Mouse (Mus musculus): ENCODE measurements at regions not wholly inside any gene's neighbourhood (a gene's known extent, or its start where the extent isn't known, plus 50 kb on each side); places are given as distances from the start of the nearest gene placed in this dataset.

DNA sequence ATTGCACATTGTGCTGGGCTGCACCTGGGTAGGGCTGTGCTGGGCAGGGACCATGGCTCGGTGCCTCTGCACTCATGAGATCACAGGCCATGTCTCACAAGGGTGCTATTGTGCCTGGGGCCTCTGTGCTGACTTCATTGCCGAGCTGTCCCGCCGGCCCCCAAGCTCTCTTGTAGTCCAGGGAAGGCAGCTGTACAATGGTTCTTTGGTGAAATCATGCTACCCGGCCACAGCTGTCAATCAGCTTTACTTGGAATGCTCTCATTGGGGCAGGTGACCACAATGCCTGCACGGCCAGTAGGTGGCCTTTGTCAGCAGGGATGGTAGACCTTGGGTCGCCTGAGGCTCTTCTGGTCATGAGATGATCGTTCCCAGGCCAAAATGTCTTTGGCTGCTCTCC, 184.1 kb downstream of the 1500009L16Rik start:
- peak; percentile 17 to 21 for DNase-seq

DNA sequence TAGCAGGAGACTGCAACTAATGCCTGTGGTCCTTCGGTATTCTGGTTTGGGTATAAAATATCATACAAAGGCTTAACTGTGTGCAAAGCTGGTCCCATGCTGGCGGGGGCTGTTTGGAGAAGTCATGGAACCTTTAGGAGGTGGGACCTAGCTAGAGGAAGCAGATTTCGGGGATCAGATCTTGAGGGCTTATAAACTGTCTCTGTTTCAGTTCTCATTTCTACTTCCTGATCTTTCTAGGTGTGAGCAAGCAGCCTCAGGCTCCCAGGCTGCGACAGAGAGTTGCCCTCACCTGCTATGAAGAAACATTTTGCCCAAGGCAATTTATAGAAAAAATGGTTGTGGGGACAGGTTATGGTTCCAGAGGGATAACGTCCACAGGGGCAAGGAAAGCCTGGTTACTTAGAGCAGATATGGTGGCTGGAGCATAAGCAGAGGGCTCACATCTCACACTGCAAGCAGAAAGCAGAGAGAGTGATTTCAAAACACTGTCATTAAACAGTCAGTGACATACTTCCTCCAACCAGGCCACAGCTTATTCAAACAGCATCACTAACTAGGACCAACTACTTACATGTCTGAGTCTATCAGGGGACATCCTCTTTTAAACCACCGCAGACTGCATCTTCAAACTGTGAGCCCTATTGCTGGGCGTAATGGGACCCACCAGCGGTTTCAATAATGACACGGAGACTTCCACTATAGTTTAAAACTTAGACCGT, 188.1 kb downstream of the 1500009L16Rik start:
- DNase-seq = no peak

DNA sequence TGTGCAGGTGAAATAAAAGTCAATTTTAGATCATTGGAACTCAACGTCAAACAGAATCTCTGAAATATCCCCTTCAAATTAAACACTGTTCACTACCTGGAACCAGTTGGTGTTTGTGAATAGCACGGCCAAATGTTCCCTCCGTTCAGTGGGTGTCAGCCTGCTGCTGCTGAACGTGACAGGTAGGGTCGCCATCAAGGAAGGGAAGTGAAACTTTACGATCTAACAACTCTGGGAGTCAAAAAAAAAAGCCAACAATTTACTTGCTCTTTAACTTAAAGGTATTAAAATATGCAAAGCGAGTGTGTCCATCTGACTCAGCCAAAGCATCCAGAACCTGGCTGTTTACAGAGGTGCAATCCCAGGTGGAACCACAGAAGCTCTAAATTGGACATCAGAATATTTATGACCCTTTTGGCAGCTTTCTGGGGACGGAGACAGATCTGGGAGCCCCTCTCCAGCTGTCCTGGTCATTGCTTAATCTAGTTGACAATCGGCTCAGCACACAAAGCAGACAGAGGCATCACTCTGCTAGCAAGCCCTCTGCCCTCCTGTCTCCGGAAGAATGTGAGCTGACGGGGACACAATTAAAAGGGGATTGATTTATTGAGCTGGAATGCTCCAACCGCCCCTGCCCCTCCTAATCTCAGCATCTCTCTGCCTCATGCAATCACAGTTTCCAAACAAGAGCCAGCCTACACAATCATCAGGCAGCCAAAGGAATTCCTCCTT, 191.9 kb downstream of the 1500009L16Rik start:
- no peak for DNase-seq

DNA sequence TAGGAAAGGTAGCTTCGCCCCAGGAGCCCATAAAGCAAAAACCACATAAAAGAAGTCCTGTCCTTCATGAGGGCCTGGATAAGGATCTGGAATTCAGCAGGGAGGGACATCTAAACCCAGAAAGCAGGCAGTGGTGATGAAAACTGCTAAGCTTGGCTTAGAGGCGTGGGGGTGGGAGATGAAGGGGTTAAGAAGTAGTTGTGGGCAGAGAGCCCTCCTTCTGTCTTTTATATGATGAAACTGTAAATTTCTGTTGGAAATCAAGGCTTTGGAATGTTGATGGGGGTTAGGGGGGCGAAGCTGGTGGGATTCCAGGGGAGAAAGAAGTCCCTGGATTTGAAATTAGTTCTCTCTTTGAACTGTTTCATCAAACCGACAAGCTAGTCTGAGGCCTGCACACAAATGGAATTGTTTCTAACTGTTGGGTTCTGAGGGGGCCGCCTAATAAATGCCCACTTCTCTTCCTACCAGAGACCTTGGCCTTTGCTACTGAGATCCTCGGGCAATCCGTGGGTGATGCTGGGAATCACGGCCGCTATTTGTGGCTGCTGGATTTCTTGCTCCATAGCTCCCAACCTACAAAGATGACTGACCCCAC, 192.6 kb downstream of the 1500009L16Rik start:
- DNase-seq = no peak

DNA sequence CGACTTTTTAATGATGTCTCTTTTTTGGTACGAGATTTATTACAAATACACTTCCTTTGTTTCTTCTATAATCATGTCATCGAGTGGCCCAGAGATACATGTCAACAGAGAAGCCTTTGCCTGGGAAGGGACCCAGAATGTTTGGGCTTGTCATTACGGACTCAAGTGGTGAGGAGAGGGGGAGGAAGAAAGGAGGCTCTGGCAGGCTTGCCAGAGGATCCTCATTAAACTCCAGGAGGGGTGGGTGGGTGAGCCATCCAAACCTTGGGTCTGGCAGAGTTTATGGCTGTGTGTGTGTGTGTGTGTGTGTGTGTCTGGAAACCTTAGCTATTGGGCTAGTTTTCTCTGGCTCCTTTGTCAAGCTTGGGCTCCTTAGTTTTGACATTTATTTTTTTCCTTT, 204.3 kb downstream of the 1500009L16Rik start:
- peak in 1 of 2 experiments; percentile 2 for DNase-seq

DNA sequence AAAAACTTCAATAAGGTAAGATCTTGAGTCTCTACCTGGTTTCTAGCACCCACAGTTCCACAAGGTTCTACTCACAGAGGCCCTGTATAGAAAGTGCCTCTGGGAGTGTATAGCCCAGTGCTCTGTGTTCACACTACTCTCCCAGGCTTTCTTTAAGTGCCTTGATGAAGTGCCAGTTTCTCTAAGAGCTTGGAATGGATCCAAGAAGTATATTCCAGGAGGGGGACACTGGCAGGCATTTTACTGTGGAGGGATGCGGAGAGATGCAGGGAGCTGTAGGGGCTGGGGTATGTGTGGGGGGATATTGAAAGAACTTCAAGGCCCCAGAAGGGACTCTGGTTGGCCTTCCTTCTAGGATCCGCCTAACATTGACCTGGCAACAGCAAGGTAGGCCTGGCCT, 204.9 kb downstream of the 1500009L16Rik start:
- DNase-seq = no peak

DNA sequence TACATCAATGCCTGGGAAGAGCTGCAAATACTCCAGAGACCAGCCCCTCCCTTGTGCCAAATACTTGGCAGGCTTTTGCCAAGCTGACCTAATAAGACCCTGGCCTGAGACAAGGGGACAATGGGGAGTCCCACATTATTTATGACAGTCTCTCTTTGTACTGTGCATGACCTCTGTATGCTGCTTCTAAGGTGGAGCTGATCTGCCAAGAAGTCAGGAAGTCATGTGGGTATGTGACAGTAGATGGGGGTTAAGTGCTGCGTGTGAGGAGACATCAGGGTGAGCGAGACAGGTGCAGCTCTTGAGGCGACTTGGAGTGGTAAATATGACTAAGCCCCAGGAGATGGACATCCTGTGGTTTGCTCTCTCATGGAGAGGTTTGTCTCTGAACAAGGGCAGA, 209.1 kb downstream of the 1500009L16Rik start:
- no peak for DNase-seq

DNA sequence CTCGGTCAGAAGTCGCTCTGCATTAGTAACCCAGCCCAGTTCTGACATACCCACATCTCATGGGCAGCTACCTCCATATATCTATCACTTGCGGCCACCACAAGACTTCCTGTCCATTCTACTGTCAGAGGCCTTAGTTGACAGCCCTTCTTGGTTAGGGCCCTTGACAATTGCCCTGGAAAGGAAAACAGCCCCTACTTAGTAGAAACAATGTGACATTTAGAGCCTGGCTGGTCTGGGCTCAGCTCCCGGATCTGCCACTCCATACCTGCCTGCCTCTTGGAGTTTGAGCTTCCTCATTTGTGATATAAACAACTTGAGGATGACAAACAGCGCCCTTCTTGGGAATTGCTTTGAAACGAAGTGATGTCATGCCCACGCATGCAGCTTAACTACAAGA, 210.5 kb downstream of the 1500009L16Rik start:
- no peak for DNase-seq

DNA sequence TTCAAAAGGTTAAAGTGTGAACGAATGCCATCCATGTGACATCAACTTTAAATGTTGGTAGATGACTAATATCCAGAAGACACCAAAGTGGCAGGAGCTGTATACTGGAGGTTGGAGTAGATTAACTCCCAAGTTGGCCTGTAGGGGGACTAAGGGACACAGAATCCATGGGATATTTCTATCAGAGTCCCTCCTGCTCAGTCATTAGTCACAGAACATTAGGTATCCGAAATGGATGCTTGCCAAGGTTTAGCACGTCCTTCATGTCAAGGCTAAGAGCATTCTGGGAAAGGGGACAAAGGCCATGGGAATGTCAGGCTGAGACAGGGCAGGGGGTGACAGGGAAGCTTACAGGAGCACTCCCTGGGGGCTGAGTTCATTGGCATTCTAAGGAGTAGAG, 211.8 kb downstream of the 1500009L16Rik start:
- DNase-seq = peak in 1 of 2 experiments; percentile 10

DNA sequence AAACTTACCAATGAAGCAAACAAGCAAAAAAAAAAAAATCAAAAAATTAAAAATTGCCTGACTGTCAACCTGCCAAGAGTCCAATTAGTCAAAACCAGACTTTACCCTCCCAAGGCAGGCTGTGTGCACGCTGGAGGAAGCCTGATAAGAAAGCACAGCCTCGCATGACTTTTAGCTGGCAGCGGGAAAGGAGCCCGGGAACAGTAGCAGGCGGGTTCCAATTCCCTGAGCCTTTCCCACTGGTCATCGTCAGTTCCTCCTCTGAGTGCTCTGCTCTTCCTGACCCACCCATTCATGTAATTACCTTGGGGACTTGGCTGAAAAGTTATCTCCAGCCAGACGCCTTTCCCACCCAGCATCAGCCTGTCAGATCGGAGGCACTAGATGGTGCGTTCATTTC, 214.5 kb downstream of the 1500009L16Rik start:
- no peak for DNase-seq

DNA sequence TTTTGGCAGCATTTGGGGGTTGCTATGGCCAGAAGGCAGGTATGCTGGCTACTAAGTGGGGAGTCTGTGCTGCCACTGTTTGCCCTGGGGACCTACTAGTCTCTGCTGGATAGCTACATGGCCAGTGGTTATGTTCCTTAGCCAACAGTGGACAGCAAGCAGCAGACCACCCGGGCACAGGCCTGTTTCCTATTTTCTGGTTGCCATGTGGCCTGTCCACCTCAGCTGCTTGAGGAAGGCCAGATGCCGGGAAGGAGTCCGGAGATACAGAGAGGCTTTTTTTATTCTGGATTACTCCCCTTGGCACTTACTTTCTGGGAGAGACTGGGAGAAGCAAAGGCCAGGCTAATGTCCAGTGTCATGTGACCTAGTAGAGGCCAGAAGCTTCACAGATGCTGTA, 219.4 kb downstream of the 1500009L16Rik start:
- no peak for DNase-seq

DNA sequence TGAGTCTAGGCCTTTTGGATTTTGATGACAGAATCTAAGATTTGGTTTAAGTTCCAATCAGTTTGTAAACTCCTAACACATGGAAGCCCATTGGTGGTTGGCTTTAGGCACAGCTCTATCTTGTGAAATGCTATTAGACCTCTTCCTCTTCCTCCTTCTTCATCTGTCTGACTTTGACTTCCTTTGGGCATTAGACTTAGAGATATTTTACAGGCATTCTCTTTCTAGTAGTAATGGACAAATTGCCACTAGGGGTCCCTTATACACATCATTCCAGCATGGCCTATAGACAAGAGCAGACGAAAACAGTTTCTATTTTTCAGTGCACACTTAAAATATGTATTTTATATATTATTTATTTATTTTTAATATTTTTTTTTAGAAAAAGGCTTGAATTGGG, 221.5 kb downstream of the 1500009L16Rik start:
- DNase-seq = no peak

DNA sequence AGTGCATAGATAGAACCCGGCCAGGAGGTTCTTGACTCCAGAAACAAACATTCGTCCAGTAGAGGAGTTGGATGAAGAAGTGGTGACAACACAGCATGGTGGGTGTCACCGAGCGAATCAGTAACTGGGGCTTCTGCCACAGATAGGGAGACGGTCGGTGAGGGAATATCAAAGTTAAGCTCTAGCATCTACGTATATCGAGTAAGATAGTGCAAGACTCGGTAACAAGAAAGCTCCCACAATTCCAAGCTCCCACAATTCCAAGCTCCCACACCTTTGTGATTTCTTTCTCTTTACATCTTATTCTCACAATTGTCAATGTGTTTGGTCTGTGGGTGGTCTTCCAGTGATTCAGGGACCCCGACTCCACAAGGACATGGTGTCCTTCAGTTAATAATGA, 222.2 kb downstream of the 1500009L16Rik start:
- no peak for DNase-seq

DNA sequence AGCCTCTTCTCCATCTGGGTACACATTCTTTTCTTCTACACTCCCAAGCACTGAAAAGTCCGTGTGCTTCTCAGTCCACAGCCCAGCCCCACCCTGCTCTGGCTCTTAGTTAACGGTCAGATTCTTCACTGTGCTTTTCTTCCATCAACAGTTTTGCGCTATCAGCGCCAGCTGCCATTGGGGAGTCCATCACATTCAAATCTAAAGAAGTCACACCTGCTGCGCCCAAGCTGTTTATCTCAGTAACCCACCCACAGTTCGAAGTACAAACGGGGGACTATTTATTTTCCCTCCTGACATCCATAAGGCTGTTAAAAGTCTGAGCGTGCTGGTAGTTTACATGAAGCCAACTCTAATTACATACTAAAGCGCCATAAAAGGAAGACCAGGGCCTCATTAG, 222.8 kb downstream of the 1500009L16Rik start:
- no peak for DNase-seq

DNA sequence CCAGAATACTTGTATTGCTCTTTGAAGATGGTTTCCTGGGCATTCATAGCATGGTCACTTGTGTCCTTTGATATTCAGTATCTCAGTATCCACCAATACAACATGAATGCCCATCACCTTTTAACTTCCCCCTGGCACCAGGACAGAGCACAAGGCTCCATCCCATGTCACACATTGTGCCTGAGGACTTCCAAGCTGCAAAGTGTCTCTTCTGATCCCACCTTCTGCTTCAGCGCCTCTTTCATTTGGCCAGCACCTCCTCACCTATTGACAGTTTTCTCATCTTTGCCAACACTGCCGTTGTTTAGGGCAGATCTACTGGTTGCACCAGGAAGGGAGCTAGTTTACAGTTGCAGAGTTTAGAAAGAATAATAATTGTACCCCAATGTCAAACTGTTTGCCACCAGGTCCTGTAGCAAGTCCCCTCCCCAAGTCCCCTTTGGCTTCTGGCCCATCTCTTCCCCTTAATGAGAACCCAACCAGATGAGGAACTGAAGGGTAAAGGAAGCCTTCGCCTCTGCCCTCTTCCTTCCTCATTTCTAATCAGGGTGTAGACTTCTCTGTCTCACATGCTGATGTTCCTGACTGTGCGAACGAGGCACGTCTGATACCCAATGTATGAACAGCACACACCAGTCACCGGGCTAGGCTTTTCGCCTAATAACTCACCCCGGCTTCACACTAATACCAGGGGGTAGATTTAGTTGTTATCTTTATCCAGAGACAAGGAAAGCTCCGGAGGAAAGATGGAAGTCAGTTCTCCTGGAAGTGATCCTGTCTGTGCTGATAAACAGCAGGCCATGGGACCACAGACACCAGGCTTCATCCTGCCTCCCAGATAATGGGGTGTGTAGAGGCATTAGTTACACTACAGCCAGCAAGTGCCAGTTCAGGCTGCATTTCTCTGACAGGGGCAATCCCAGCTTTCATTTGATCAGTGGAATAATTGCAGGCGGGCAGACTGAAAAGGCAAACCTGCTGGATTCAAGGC, 223.8 kb downstream of the 1500009L16Rik start:
- DNase-seq = no peak

DNA sequence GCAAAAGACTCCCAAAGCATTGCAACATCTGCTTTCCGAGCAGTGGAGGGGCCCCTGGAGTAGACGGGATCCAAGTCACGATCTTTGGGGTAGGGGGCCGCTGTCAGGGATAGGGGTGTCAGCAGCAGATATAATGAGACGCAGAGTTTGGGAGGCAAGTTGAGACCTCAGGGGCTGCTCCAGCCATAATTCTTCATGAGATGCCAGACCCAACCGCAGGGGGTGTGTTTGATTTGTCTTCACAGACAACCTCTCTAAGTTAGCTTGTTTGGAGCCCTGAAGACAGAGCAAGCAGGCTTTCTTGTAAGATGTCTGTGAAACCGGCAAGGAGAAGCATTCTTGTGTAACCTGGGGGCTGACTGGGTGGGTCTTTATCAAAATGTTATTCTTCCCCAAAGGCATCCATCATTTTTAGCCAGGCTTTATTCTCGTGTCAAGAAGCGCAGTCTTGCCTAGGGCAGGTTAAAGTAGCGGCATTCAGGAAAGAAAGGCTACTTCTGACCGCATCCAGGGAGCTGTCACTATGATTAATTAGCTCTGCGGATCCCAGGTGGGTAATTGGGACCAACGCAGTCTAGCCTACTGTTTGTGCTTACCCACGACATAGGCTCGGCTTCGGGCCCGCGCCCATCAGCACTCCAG, 234.6 kb downstream of the 1500009L16Rik start:
- DNase-seq = no peak

DNA sequence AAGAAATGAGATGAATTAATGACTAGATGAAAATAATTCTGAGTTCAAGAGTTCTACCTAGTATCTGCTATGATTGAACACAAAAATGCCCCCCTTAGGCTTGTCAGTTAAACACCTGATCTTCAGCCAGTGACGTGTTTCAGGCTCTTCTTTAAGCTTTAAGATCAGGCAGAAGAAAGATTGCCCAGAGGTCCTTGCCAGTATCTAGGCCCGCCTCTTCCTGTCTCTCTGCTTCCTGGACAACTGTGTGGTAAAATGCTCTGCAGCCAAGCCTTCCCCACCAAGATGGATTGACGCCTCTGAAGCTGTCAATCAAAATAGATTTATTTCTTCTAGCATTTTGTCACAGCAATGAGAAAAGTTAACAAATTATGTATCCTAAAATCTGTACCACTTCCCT, 235.7 kb downstream of the 1500009L16Rik start:
- no peak for DNase-seq

DNA sequence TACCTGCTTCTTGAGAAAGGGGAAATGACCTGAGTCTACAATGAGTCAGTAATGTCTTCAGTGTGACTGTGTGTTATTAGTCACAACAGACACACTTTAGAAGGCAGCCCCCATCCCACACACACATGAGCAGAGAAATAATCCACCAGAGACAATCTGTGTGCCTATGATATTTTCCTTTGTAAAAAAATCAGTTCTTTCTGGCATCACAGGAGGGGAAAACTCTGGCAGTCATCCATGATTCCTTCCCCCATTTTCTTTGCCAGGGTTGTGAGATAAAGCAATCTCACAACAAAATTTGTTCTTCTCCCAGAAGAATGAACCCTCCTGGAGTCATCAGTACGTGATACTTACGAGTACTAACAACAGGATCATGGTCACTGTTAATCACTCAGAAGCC, 236.2 kb downstream of the 1500009L16Rik start:
- DNase-seq = no peak

DNA sequence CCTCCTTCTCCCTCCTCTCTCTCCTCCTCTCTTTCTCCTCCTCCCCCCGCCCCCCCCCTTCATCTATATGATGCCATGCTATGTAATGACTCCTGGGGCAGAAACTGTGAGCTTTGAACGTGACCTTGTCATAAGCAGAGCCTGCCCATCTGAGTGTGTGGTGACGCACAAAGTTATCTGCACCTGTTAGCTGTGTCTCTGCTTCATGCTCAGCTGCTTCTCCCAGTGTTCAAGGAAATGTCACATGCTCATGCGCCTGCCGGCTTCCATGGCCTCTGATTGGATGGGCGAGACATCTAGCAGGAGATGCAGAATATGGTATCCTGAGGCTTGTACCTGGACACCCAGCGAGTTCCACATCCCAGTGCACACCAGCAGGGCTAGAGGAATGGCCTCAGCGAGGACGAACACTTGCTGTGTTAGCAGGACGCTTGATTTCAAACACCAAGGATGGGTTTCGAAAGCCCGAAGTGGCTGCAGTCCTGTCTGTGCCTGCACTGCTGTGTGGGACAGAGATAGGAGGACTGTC, 240.6 kb downstream of the 1500009L16Rik start:
- no peak for DNase-seq

DNA sequence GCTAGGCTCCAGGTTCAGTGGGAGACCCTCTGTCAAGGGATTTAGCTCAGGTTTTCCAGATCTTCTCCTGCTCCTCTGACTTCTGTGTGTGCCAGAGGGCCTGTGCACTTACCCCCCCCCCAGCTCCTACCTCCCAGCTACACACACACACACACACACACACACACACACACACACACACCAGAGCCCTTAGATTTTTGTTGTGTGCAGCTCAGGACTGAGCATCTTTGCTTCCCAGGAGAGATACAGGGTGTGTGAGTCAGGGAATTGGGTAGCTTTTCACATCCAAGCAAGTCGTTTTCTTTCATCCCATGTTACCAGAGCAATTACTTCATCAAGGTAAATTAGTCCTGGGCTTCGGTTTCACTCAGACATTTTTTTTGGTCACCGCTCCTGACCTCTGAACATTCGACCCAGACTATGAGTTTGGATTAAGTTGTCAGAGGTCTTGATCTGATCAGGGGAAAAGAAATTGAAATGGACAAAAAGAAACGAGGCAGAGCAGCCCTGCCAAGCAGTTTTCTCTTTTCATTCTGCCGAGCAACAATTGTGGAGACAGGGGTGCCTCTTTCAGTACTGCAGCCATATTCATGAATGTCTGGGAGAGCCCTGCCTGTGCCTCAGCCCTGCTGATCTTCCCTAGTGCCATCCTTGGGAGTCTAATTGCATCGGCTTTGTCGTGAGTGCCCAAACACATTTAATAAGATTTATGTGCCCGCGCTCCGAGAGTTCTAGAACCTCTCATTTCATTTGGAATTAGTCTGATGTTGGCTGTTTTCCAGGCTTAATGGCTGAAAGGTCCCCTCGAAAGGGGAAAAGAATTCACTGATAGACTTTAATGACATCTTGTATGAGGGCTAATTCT, 241.3 kb downstream of the 1500009L16Rik start:
- DNase-seq = no peak

DNA sequence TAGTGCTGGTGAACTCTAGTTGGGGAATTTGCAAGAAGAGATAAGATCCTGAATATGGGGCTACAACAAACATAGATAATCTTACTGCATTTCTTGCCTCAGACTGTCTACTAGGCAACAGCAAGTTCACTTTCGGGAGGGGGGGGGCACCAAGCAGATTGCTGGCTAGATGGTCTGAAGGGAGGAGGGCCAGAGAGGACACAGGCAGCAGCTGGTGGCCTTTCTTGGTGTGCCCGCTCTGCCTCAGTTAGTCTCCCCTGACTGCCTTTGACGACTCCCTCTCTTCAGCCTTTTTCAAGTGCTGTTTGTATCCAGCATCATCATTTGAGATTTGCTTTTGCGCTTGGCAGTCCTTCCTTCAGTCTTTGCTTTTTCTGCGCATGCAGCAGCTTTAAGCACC, 242.2 kb downstream of the 1500009L16Rik start:
- no peak for DNase-seq
